Mouse (Mus musculus) cerebral cortex, adult 2 months (tissue): Measurements from ENCODE around the gene Edaradd.

Experiments
- WGBS: fragments of 180-500 bp; shearing (Covaris S2); methylation state at CpG from one replicate; pipeline ENCODE4 v1.1.7; 2018; 5-methylcytosine and 5-hydroxymethylcytosine counted together

Gene Edaradd

DNA sequence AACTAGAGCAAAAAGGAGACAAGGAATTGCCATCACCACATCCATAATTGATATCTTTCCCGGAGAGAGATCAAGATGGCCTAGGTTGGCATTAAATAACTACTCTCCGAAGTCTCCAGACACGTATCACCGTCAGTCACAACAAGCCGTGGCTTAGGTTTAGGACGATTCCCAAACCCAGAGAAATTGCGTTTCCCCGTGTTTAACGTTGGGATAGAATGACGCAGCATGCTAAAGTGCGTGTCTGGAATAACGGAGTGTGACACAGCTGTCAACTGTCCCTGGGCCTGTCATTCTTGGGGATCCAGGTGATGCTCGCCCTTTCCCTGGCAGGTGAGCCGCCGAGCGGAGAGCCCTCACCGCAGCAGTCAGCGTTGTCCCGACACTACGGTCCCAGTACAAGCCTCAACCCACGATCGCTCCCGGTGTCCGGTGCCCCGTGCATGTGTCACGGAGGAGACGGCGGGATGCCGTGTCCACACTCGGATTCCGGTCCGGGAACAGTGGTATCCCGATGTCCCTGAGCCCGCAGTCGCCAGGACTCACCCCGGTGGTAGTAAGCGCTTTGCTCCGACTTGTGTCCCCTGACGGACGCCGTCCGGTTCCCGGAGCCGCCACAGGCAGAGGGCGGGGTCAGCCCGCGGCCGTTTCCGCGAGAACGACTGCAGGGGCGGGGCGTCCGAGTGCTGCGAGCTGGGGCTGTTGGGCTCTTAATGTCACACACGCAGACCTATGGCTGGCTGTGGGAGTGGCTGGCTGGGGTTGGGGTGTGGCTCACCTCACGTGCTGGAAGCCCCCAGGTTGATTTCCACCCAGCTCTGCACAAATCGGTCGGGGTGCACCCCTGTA, 59.1 kb downstream of the Edaradd start:
- under 1% methylated on average over 59 of the region's 59 CpGs for WGBS

DNA sequence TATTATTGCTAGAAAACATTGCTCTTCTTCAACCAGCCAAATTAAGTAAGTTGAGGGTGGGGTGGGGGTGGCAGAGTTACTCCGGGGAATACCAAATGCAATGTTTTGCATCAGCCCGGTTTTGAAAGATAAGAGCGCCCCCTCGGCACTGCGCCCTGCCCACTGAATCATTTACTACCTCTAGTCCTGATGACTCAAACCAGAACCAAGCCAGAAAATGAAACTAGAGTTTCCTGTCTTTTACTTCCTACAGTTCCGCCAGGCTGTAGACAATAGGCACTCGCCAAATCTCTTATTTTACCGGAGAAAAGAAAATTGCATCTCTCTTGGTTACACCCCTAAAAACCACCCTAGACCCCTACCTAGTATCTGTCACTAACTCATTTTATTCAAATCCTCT, 59.8 kb downstream of the Edaradd start:
- 1% methylated on average over 8 of the region's 8 CpGs for WGBS

DNA sequence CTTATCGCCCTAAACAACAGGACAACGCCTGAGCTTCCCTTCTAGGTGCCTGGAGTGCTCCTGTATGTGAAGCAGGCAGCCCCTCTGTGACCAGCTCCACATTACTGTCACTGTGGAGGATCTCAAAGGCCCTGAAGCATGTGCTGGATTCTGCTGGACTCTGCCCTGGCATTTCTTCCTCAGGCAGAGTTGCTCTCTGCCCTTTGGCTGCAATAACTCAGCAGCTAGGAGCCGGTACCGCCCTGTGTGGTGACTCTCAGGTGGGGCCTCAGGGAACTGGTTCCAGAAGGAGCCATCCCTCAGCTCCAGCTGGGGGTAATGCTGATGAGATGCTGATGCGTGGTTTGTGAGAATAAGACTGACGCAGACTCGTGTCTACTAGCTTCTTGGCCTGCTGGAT, 63.5 kb downstream of the Edaradd start:
- WGBS, result 88% methylated on average over 7 of the region's 7 CpGs

DNA sequence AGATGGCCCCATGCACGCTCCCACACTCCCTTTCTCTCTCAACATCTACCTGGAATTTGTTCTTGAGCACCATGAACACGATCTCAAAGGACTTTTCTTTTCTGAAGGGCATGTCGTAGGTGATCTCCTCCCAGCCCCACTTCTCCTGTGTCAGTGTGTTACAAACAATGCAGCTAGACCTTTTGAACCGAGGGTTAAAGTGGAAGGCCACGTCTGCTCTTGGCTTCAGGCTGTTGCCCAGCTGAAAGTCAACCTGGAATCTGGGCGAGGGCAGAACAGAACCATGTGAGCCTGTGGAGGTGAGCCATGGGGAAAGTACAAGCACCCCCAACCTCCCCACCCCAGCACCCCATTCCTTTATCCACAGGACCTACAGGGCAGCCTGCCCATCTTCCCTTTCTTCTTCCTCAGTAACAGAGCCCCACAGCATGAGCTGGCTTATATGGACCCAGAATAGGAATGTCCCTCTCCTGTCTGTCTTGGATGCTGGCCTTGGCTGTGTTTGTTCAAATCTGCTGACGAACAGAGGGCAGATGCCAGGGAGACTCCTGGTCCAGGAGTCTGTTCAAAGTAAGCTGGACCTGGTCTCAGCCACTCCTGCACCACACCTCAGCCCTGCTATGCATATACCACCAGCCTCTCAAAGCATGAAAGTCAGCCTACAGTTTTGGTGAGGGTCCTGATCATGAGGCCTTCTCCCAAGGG, 65.4 kb downstream of the Edaradd start:
- 91% methylated on average over 7 of the region's 7 CpGs for WGBS

DNA sequence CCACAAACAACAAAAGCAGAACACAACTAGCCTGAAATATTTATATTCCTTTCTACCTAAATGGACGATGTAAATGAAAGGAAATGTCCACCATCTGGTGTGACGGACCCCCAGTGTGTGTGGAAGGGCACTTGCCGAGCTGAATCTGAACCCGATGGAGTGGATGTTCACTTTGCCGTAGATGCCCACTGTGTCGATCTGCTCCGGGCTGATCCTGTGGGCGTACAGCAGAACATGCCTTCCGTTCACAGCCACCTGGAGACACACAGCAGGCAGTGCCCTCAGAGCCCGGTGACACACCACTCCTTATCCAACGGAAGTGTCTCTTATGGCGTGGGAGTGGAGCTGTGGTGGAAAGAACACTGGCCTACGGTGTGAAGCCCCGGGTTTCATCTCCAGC, 67.1 kb downstream of the Edaradd start:
- 89% methylated on average over 14 of the region's 14 CpGs for WGBS

DNA sequence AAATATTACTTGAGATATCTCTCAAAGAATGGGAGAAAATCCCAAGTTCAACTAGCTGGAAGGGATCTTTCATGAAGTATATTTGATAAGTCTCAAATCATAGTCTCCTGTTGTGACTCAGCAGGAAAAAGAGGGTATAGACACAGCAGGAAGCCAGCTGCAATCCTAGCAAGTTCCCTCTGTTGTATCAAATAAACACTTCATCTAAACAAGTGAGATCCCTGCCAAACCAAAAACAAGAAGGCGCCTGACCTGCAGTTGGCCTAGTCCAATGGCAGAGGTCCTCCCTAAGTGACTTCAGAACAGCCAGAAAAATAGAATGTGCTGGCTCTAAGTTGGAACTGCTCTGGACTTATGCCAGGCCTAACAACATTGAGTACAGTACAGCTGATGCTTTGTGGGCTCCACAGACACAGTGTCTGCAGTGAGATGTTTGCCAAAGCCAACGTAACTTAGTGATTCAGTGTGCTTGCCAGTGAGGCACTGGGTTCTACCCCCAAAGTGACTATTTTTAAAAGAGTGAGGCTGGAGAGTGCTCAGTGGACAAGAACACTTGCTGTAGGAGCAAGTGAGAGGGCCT, 78.1 kb downstream of the Edaradd start:
- 37% methylated on average over 2 of the region's 2 CpGs for WGBS

DNA sequence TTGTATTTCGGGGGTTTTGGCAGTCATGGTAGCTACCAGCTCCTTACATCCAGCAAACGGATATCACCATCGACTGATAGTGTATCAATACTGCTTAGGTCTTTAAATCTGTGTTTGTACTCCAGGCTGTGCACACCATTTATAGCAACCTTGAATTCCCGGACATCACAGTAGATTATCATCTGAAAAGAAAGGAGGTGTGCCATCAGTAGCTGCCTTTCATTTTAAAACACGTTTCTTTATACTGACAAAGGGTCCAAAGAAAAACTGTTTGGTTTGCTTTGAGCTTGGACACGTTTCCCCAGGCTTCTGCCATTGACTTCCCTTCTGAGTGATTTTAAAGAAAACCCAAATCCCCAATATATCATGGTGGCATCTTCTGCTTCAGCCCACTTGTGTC, 79.4 kb downstream of the Edaradd start:
- 90% methylated on average over 6 of the region's 6 CpGs for WGBS

DNA sequence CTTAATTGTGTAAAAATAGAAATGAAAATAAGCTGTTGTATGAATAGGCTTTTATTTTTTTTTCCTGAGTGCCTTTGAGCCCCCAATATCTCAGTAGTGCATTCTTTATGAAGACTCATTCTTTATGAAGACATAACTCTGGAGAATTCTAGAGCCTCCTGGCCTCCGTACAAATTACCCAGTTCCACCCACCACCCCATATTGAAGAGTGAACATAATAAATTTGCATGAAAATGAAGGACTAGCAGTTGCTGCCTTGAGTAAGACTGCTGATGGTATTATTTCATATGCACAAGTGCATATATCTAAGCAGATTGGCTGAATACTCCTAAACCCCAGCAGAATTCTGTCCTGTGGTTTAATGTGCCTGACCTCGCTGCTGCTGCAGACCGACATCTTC, 80.7 kb downstream of the Edaradd start:
- WGBS, result 55% methylated on average over 3 of the region's 3 CpGs

DNA sequence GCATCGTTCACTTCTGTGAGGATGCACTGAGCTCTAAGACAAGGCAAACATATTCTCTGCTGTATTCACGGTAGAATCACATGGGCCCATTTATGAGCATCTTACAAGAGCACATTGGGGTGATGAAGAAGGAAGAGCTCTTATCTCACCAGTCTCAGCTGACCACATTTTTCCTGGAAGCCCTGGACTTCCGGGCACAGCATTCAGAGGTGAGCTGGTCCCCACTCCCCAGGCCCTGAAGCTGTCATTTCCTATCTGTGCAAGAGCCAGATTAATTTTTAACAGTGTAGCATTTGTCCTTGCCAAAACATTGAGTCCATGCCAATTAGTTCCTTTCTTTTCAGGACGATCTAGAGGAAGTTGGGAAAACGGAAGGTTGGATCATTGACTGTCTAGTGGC, 86.4 kb downstream of the Edaradd start:
- WGBS, result 81% methylated on average over 5 of the region's 5 CpGs

DNA sequence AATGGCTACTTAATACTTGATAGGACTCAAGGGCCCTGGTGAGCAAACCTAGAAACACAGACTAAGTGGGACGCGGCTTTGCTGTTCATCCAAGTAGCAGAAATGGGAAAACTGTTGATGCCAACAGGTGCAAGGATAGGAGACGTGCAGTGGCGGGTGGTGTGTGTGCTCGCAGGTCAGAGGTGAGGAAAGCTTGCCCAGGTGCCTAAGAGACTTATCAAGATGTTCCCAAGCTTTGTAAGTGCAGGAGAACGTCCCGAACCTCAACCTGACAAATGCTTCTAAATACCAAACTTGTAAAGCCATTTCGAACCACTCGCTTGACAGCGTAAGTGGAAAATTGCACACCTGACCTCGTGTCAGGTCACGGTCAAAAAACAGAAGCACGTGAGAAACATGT, 91.7 kb downstream of the Edaradd start:
- WGBS, result 97% methylated on average over 13 of the region's 13 CpGs
